Mouse (Mus musculus) intestine, embryonic 15.5 days (tissue): ENCODE measurements at regions not wholly inside any gene's neighbourhood (a gene's known extent, or its start where the extent isn't known, plus 50 kb on each side); places are given as distances from the start of the nearest gene placed in this dataset.

ENCODE experiments used
- ATAC-seq: fragments of 200-750 bp; cut with Nextera tagmentation; 2 replicates; pipeline ENCODE4 v1.8.0; 2017; ENCODE audit warnings: moderate TSS enrichment, moderate library complexity
- H3K27ac ChIP-seq: fragments of 300-500 bp; sonication (generic); 2 replicates; pipeline ENCODE4 v1.5.1; 2015; ENCODE audit warnings: mild to moderate bottlenecking, inconsistent platforms
- H3K27me3 ChIP-seq: fragments of 300-500 bp; sonication (generic); replicated peaks from 2 replicates; pipeline ENCODE4 v1.6.1; 2015; ENCODE audit warnings: inconsistent platforms
- H3K36me3 ChIP-seq: fragments of 300-500 bp; sonication (generic); 2 replicates; pipeline ENCODE4 v1.6.1; 2015; ENCODE audit warnings: inconsistent platforms
- H3K4me1 ChIP-seq: fragments of 300-500 bp; sonication (generic); replicated peaks from 2 replicates; pipeline ENCODE4 v1.6.1; 2015; ENCODE audit warnings: inconsistent platforms
- H3K4me2 ChIP-seq: fragments of 300-500 bp; sonication (generic); replicated peaks from 2 replicates; pipeline ENCODE4 v1.6.1; 2015; ENCODE audit warnings: mild to moderate bottlenecking, inconsistent platforms
- H3K4me3 ChIP-seq: fragments of 300-500 bp; sonication (generic); replicated peaks from 2 replicates; pipeline ENCODE4 v1.5.1; 2015; ENCODE audit warnings: inconsistent platforms
- H3K9ac ChIP-seq: fragments of 300-500 bp; sonication (generic); 2 replicates; pipeline ENCODE4 v1.6.1; 2015; ENCODE audit warnings: inconsistent platforms
- H3K9me3 ChIP-seq: fragments of 300-500 bp; sonication (generic); 2 replicates; pipeline ENCODE4 v1.6.1; 2016; ENCODE audit warnings: inconsistent platforms
- WGBS: fragments of 180-500 bp; shearing (Covaris S2); methylation state at CpG from one replicate; pipeline ENCODE4 v1.1.7; 2015; 5-methylcytosine and 5-hydroxymethylcytosine counted together

GRCm38 (mm10) chr4:131549581-131549980, 288.5 kb downstream of the Ptpru start:
- Histone ChIP-seq H3K27ac (no peak overlapping the region), H3K9me3 (no peaks in the 10 kb centered on the region), H3K36me3 (no peaks in the 10 kb centered on the region), H3K9ac (no peak overlapping the region), H3K4me2 (no peak overlapping the region), H3K4me1 (no peaks in the 10 kb centered on the region), H3K4me3 (no peak overlapping the region), H3K27me3 (no peaks in the 10 kb centered on the region)
- no peak for ATAC-seq
- 79% methylated on average over 12 of the region's 12 CpGs for WGBS

GRCm38 (mm10) chr4:131558513-131558912, 279.6 kb downstream of the Ptpru start:
- Histone ChIP-seq H3K27me3 (no peaks in the 10 kb centered on the region), H3K27ac (no peak overlapping the region), H3K4me2 (no peak overlapping the region), H3K36me3 (no peaks in the 10 kb centered on the region), H3K9me3 (no peaks in the 10 kb centered on the region), H3K9ac (no peak overlapping the region), H3K4me1 (no peaks in the 10 kb centered on the region), H3K4me3 (no peak overlapping the region)
- no peak for ATAC-seq
- 65% methylated on average over 5 of the region's 5 CpGs for WGBS

GRCm38 (mm10) chr4:131563851-131564250, 274.2 kb downstream of the Ptpru start:
- no peak overlapping the region for H3K27ac ChIP-seq
- no peak overlapping the region for H3K9ac ChIP-seq
- no peaks in the 10 kb centered on the region for H3K36me3 ChIP-seq
- no peaks in the 10 kb centered on the region for H3K4me1 ChIP-seq
- H3K4me2 ChIP-seq = no peak overlapping the region
- no peak for ATAC-seq
- 55% methylated on average over 4 of the region's 4 CpGs for WGBS
- H3K4me3 ChIP-seq = no peak overlapping the region
- H3K27me3 ChIP-seq = no peaks in the 10 kb centered on the region
- no peaks in the 10 kb centered on the region for H3K9me3 ChIP-seq

GRCm38 (mm10) chr4:131565203-131565602, 272.9 kb downstream of the Ptpru start:
- WGBS = 72% methylated on average over 7 of the region's 7 CpGs
- Histone ChIP-seq H3K9ac (no peak overlapping the region), H3K4me2 (no peak overlapping the region), H3K4me3 (no peak overlapping the region), H3K9me3 (no peaks in the 10 kb centered on the region), H3K4me1 (no peaks in the 10 kb centered on the region), H3K27ac (no peak overlapping the region), H3K36me3 (no peaks in the 10 kb centered on the region), H3K27me3 (no peaks in the 10 kb centered on the region)
- ATAC-seq = no peak

GRCm38 (mm10) chr4:131567241-131567640, 270.8 kb downstream of the Ptpru start:
- Histone ChIP-seq H3K9ac (no peak overlapping the region), H3K27me3 (no peaks in the 10 kb centered on the region), H3K36me3 (no peaks in the 10 kb centered on the region), H3K4me3 (no peak overlapping the region), H3K4me2 (no peak overlapping the region), H3K27ac (no peak overlapping the region), H3K4me1 (no peaks in the 10 kb centered on the region), H3K9me3 (no peaks in the 10 kb centered on the region)
- 67% methylated on average over 2 of the region's 2 CpGs for WGBS
- no peak for ATAC-seq

GRCm38 (mm10) chr4:131569156-131569555, 268.9 kb downstream of the Ptpru start:
- Histone ChIP-seq H3K4me1 (no peaks in the 10 kb centered on the region), H3K27me3 (no peaks in the 10 kb centered on the region), H3K4me2 (no peak overlapping the region), H3K36me3 (no peaks in the 10 kb centered on the region), H3K4me3 (no peak overlapping the region), H3K9me3 (no peaks in the 10 kb centered on the region), H3K27ac (no peak overlapping the region), H3K9ac (no peak overlapping the region)
- WGBS = 48% methylated on average over 5 of the region's 5 CpGs
- no peak for ATAC-seq

- no peaks in the 10 kb centered on the region for H3K27me3 ChIP-seq
- H3K36me3 ChIP-seq = no peaks in the 10 kb centered on the region
- H3K9ac ChIP-seq = no peak overlapping the region
- no peak overlapping the region for H3K4me3 ChIP-seq
- H3K4me2 ChIP-seq = no peak overlapping the region
- WGBS = 56% methylated on average over 4 of the region's 4 CpGs
- no peaks in the 10 kb centered on the region for H3K9me3 ChIP-seq
- no peak for ATAC-seq
- H3K4me1 ChIP-seq = no peaks in the 10 kb centered on the region
- no peak overlapping the region for H3K27ac ChIP-seq
These were observed 260.5 kb downstream of the Ptpru start for GRCm38 (mm10) chr4:131577571-131577970.

GRCm38 (mm10) chr4:131585946-131586345, 252.1 kb downstream of the Ptpru start:
- Histone ChIP-seq H3K9me3 (no peaks in the 10 kb centered on the region), H3K27ac (no peak overlapping the region), H3K4me3 (no peak overlapping the region), H3K4me1 (no peaks in the 10 kb centered on the region), H3K36me3 (no peaks in the 10 kb centered on the region), H3K27me3 (no peaks in the 10 kb centered on the region), H3K9ac (no peak overlapping the region), H3K4me2 (no peak overlapping the region)
- 48% methylated on average over 3 of the region's 3 CpGs for WGBS
- ATAC-seq = no peak

GRCm38 (mm10) chr4:131587536-131587935, 250.6 kb downstream of the Ptpru start:
- WGBS = 46% methylated on average over 7 of the region's 7 CpGs

GRCm38 (mm10) chr4:131590136-131590535, 248.0 kb downstream of the Ptpru start:
- Histone ChIP-seq H3K4me3 (no peak overlapping the region), H3K9ac (no peak overlapping the region), H3K27me3 (no peaks in the 10 kb centered on the region), H3K9me3 (no peaks in the 10 kb centered on the region), H3K36me3 (no peaks in the 10 kb centered on the region), H3K27ac (no peak overlapping the region), H3K4me1 (no peaks in the 10 kb centered on the region), H3K4me2 (no peak overlapping the region)
- no peak for ATAC-seq
- WGBS = 72% methylated on average over 4 of the region's 4 CpGs

More at GRCm38 (mm10) chr4:131587536-131587935, 250.6 kb downstream of the Ptpru start:
- H3K4me2 ChIP-seq = no peak overlapping the region
- no peaks in the 10 kb centered on the region for H3K4me1 ChIP-seq
- no peaks in the 10 kb centered on the region for H3K27me3 ChIP-seq
- H3K9ac ChIP-seq = no peak overlapping the region
- H3K4me3 ChIP-seq = no peak overlapping the region
- no peaks in the 10 kb centered on the region for H3K36me3 ChIP-seq
- H3K27ac ChIP-seq = no peak overlapping the region
- no peaks in the 10 kb centered on the region for H3K9me3 ChIP-seq
- no peak for ATAC-seq

- H3K36me3 ChIP-seq = no peaks in the 10 kb centered on the region
- H3K27ac ChIP-seq = no peak overlapping the region
- H3K4me1 ChIP-seq = no peaks in the 10 kb centered on the region
- ATAC-seq = no peak
- no peaks in the 10 kb centered on the region for H3K27me3 ChIP-seq
- H3K4me2 ChIP-seq = no peak overlapping the region
- 83% methylated on average over 5 of the region's 5 CpGs for WGBS
- H3K9me3 ChIP-seq = no peaks in the 10 kb centered on the region
- H3K4me3 ChIP-seq = no peak overlapping the region
- no peak overlapping the region for H3K9ac ChIP-seq
These were observed 246.6 kb downstream of the Ptpru start for GRCm38 (mm10) chr4:131591456-131591855.

- no peaks in the 10 kb centered on the region for H3K4me1 ChIP-seq
- H3K27ac ChIP-seq = no peak overlapping the region
- H3K4me2 ChIP-seq = no peak overlapping the region
- no peaks in the 10 kb centered on the region for H3K36me3 ChIP-seq
- no peaks in the 10 kb centered on the region for H3K9me3 ChIP-seq
- H3K9ac ChIP-seq = no peak overlapping the region
- 92% methylated on average over 10 of the region's 10 CpGs for WGBS
- no peak for ATAC-seq
- no peak overlapping the region for H3K4me3 ChIP-seq
- H3K27me3 ChIP-seq = no peaks in the 10 kb centered on the region
These were observed 240.1 kb downstream of the Ptpru start for GRCm38 (mm10) chr4:131597996-131598395.

- no peaks in the 10 kb centered on the region for H3K4me1 ChIP-seq
- H3K9me3 ChIP-seq = no peaks in the 10 kb centered on the region
- no peak overlapping the region for H3K4me3 ChIP-seq
- no peaks in the 10 kb centered on the region for H3K36me3 ChIP-seq
- WGBS = 68% methylated on average over 8 of the region's 8 CpGs
- H3K9ac ChIP-seq = no peak overlapping the region
- no peak for ATAC-seq
- no peak overlapping the region for H3K4me2 ChIP-seq
- H3K27ac ChIP-seq = no peak overlapping the region
- H3K27me3 ChIP-seq = no peaks in the 10 kb centered on the region
These were observed 223.7 kb downstream of the Ptpru start for GRCm38 (mm10) chr4:131614434-131614833.

- no peaks in the 10 kb centered on the region for H3K4me1 ChIP-seq
- ATAC-seq = no peak
- no peak overlapping the region for H3K4me2 ChIP-seq
- H3K4me3 ChIP-seq = no peak overlapping the region
- 56% methylated on average over 12 of the region's 12 CpGs for WGBS
- H3K27me3 ChIP-seq = no peaks in the 10 kb centered on the region
- no peak overlapping the region for H3K9ac ChIP-seq
- no peak overlapping the region for H3K27ac ChIP-seq
- H3K36me3 ChIP-seq = no peaks in the 10 kb centered on the region
- no peaks in the 10 kb centered on the region for H3K9me3 ChIP-seq
These were observed 222.5 kb downstream of the Ptpru start for GRCm38 (mm10) chr4:131615587-131615986.
